Mouse (Mus musculus) neural tube, postnatal 0 days (tissue): ENCODE measurements around the gene Pyurf. TPM values are rescaled to one million over a fixed set of nuclear protein-coding genes. Genes with fewer than 3 reads are reported as not detected.

Experiments used
- polyA plus RNA-seq: library from polyadenylated mRNA; unstranded; fragments of >200 nt; fragmentation: Nextera tagmentation; extraction: Ambion mirVana; gene quantifications from 2 replicates; pipeline ENCODE4 v1.2.1, GENCODE M21; 2015

The Pyurf gene
- 18.3 and 19.0 TPM in 2 replicates for polyA plus RNA-seq

GRCm38 (mm10) chr6:57691467-57692261 lies at the start of gene Pyurf:
TSS of gene Pyurf (minus strand) at chr6:57692078.

DNA sequence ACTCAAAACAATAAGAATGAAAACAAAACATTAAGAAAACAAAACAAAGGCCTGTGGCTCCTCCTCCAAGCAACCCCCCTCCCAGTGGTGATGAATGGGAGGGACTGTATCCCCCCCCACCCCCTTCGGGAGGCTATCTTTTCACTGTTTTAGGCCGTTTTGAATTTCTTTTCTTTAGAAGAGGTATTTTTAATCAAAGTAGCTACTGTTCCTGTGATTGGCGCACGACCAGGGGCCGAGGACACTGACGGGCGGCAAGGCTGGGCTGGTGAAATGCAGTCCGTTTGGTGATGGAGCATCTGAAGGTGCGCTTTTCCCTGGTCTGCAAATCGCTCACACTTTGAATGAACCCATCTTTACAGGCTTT lies 10.5 kb upstream of the Pyurf start, which contains the start of gene Lancl2:
Gene Lancl2, plus strand, starts transcription at position 165 of the 367 bp plus-strand sequence.

Other genes starting within 250 kb of the Pyurf start
- 10.6 and 10.8 TPM in 2 replicates for gene Ppm1k, start 156.6 kb downstream of the Pyurf start, polyA plus RNA-seq
- gene Herc6, start 111.1 kb downstream of the Pyurf start, polyA plus RNA-seq, result 2.1 and 3.7 TPM in 2 replicates
- gene Lancl2, start 10.5 kb upstream of the Pyurf start, polyA plus RNA-seq, result 65.1 and 66.1 TPM in 2 replicates
- gene Vopp1, start 133.1 kb upstream of the Pyurf start, polyA plus RNA-seq, result 87.9 and 106 TPM in 2 replicates
- gene Vmn1r21, start 158.3 kb upstream of the Pyurf start, polyA plus RNA-seq, result 0.09 TPM in 1 of 2 replicates, not detected in the other
- not detected in 2 replicates for gene Vmn1r22, start 215.9 kb upstream of the Pyurf start, polyA plus RNA-seq
- not detected in 2 replicates for gene Vmn1r23, start 234.8 kb upstream of the Pyurf start, polyA plus RNA-seq